Mouse (Mus musculus): ENCODE measurements around the gene Pnlip. TPM values are rescaled to one million over a fixed set of nuclear protein-coding genes. Genes with fewer than 3 reads are reported as not detected.

Gene Pnlip
- total RNA-seq (2021) = 1 to 10 TPM in 1 of 2 experiments, under 1 TPM in 1; 0.98 to 1.4 TPM

DNA sequence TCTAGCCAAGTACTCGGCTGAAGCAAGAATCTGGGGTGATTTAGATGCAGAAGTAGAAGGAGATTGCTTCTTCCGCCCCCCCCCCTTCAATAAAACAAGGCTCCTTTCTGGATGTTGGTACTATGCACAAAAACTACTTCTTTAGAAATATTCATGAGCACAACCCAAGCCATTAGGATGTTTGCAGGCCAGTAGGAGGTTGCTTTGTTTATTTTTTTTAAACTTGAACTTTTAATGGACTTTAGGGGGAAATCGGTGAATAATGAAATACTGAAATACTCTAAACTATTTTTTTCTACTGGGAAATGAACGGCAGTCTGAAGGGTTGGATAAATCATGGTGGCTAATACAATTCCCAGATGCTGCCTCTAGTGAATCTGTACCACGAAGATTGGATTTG, at the start of gene Pnlip:
TSS of gene Pnlip (plus strand) at position 301 of the 400 bp plus-strand sequence.
- no peak for DNase-seq (ENCODE audit: extremely low spot score in 1 of 2, low spot score in 1 of 2)

DNA sequence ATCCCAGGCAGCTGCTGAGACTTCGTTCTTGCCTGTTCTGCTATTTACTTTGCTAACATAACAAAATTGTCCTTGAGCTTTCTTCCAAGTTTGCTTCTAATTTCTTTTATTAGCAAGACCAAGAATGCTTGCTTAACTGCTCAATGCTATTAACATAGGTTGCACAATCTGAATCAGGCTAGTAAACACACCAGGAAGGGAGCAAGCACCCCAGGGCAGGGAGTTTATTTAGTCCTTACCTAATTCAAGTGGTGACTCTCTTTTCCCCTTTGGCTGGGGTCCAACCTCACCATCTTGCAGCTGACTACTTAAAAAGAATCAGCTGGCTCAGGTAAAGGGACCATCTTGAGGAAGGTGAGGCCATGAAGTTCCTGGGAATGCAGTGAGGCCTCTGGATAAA, 42.6 kb upstream of the Pnlip start:
- DNase-seq (ENCODE audit: extremely low spot score in 1 of 2, low spot score in 1 of 2) = no peak

DNA sequence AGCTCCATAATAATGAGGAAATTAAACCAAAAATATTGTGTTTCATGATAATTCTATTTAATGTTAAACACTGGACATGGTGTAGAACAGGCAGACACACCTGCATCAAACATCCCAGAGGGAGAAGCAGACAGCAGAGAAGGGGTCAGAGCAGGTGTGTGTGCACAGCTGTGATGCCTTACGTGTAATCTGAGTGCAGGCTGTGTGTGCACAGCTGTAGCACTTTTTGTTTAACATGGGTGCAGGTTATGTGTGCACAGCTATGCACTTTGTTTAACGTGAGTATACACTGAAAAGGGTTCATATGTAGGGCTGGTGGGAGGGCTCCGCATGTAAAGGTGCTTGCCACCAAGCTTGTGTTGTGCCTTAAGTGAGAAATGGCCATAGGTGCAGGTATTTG, 39.6 kb upstream of the Pnlip start:
- no peak for DNase-seq (ENCODE audit: extremely low spot score in 1 of 2, low spot score in 1 of 2)

DNA sequence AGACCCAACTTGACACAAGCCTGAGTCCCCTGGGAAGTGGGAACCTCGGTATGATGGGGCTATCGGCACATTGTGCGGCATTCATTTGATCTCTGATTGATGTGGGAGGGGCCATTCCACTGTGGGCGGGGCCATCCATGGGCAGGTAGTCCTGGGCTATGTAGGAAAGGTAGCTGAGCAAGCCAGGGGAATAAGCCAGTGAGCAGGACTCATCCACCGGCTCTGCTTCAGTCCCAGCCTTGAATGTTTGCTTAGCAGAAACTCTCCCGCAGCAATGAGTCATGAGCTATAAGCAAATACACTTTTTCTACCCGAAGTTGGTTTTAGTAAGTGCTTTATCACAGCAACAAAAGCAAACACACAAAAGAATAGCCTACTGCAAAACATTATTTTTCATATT, 35.7 kb upstream of the Pnlip start:
- no peak for DNase-seq (ENCODE audit: extremely low spot score in 1 of 2, low spot score in 1 of 2)

DNA sequence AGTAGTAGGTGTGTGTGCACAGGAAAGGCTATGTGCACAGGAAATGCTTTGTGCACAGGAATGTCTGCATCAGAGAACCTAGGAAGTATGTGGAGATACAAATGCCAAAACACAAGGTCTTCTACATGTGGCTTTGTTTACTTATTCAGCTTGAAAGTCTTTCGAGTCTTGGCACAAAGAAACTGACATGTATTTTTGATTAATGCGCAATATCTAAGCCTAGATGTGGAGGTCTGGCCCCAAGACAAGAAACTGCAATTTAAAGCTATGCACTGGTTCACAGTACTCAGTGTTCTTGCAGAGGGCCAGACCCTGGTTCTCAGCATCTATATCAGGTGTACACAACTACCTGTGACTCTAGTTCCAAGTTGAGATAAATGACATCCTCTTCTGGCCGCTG, 31.6 kb upstream of the Pnlip start:
- DNase-seq (ENCODE audit: extremely low spot score in 1 of 2, low spot score in 1 of 2) = no peak

DNA sequence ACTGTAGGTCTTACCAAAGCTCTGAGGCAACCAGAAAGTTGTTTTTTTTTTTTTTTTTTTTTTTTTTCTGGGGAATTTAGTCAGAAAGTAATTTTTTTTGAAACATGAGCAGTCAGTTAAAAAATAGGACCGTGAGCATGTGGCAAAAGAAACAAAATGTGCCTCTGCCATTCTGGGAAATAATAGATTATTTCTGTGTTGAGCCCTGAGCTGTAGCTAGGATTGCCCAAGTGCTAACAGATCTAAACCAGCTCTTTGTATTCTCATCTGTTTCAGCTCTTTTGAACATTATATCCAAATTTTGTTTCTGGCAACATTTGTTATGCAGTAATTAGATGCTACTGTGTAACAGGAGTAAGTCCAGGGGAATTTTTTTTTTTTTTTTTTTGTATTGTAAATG, 30.7 kb upstream of the Pnlip start:
- DNase-seq (ENCODE audit: extremely low spot score in 1 of 2, low spot score in 1 of 2) = no peak

DNA sequence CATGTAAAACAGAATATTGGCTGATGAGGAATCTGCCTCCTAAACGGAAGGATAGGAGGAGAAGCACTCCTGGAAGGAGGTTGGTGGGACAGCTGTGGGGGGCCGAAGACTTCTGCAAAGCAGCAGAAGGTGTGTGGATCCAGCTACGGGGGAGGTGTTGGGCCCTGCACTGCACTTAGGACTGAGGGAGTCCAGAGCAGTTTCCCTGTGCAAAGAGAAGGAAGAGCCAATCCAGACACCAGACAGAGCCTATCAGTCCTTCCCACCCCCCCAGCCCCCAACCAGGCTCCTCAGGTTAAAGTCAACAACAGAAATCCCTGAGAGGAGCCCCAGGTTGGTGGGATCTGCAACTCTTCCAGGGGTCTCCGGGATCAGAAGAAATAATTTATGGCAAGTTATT, 27.5 kb upstream of the Pnlip start:
- DNase-seq (ENCODE audit: extremely low spot score in 1 of 2, low spot score in 1 of 2) = no peak

DNA sequence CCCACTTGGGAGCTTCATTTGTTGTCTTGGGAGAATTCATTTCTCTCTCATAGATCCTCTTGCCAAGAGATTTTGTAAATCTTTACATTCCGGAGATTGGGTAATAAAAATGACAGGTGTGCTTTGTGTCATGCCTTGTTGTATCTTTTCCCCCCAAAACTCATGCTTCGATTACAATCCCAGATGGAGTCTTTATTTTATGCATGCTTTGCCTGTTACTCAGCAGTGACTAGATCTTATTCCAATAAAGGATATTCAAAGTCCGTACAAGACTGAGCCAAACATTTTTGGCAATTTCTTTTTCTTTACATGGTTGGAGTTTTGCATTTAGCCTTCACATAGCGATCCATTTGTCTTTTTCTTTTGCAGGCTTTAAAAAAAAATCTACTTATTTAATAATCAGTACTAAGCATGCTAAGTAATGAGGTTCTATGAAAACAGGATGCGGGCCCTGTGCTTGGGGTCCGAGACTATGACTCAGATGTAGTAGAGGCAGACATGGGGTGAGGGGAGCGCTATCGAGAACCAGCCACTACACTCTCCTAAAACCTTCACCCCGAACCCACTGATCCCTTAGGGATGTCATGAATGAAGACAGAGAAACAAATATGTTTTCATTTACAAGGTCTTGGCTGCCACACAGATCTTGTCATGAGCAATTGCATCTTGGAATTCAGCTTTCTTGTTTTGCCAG, 26.9 kb upstream of the Pnlip start:
- DNase-seq (ENCODE audit: extremely low spot score in 1 of 2, low spot score in 1 of 2) = no peak

DNA sequence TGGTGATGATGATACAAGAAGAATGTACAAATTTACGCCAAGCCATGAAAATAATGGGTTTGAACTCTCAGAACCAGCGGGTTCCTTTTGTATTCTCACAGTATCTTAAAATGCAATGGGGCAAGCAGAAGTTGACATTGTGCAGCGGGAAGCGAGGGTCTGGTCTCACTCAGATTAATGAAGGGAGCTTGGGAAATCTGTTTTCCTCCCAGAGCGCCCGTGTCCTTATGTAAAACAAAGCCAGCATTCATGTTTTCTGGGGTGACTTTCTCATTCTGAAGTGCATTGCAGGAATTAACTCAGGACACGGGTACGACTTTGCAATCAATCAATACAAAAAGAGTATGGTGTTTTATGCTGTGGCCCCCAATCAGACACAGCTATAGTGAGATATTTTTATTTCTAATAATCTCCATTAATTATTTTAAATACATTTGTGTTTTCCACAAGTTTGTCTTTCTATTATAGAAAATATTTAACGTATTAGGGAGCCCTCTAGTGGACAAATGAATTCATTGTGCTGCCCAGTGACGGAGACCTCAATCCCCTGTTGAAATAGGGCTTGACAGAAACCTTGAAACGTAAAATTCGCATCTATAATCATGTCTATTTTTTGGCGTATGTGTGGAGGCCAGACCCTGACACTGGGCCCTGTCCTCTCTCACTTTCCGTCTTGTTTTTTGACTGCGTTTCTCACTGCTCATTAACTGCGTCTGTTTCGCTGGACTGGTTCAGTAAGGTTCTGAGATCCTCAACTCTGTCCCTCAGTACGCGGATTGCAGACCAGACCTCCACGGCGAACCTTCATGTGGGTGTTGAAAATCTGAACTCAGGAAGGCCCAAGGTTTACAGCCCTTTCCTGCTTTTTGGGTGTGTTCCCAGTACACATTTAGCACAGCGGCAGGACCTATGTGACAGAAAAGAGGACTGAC, 24.6 kb upstream of the Pnlip start:
- DNase-seq (ENCODE audit: extremely low spot score in 1 of 2, low spot score in 1 of 2) = no peak

DNA sequence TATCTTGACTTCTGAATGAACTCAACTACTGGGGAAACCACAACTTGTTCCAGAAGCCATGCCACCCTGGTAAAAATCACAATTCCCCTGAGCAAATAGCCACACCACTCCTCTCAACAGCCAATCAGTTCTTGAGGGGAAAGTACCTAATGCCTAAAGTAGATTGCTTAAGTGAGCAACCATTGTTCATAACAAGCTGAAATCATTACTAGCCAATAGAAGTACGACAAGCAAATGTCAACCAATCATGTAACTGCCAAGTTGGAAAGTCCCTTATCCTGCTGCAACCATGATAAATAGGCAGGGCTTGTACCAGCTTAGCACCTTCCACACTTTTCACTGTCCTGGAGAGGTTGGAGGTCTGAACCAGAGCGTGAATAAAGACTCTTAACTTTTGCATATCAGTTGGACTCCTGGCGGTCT, 22.9 kb upstream of the Pnlip start:
- no peak for DNase-seq (ENCODE audit: extremely low spot score in 1 of 2, low spot score in 1 of 2)

DNA sequence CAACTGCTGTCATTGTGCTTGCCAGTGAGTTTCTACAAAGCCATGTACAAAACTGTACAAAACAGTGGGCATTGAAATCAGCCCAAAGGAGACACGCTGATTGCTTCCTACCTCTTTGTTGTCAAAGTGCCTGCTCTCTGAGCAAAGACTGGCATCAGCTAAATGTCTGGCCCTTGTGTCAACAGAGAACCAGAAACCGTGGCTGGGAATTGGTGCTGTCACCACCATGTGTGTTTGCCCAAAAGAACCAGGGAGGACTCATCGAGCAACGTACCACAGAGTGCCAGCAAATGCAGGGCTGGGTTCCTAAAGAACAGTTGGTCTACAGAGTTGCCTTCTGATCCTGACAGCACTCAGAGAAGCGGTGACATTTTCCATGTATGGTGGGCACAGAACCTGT, 2.3 kb upstream of the Pnlip start:
- DNase-seq (ENCODE audit: extremely low spot score in 1 of 2, low spot score in 1 of 2) = no peak

DNA sequence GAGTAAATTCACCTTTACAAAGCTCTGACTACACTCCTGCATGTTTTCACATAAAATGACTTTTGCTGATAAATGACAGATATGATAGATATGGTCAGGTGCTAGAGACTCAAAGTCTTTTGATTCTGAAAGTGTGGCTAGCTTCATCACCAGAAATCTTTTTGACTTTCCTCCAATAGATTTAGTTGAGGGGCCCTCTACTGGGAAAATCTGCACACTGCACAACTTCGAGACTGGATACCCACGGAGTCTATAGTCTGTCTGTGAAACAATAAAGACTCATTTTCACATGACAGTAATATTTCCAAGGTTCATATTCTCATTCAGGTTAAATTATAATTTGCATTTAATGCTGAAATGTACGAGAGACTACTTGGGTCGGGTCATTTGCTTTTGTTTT, 9.8 kb downstream of the Pnlip start:
- DNase-seq (ENCODE audit: extremely low spot score in 1 of 2, low spot score in 1 of 2) = peak in 1 of 2 experiments; percentile 50

DNA sequence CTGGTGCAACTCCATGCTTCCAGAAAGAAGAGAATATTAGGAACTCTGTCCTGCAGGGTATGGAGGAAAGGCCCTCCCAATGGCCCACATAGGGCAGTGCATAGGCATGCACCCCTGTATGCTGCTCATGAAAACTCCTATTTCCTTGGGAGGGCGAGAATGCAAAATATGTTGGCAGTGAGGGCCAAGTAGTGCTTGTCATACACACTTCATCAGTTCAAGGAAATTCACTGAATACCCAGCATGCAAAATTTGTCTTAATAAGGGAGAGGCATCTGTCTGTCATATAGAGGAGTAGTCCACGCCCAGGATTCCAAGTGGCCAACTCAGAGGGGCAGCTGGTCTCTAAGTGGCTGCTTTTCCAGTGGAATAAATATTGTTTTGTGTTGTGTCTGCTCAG, 11.0 kb downstream of the Pnlip start:
- DNase-seq (ENCODE audit: extremely low spot score in 1 of 2, low spot score in 1 of 2) = no peak

DNA sequence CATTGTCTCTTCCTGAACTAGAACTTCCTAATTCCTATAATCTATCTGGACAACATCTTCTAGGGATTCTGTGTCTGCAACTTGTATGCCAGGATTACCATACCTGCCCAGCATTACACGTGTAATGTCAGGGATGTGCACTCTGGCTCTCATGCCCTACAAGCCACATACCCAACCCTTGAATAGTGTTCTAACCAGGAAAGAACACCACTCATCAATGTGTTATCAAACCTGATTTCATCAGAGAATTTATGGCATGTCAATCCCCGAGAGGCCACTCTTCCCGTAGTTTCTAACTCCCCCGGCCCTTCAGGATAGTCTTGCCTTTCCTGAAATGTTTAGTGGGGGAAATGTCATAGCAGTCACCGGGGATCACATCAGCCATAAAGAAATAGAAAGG, 12.6 kb downstream of the Pnlip start:
- no peak for DNase-seq (ENCODE audit: extremely low spot score in 1 of 2, low spot score in 1 of 2)

DNA sequence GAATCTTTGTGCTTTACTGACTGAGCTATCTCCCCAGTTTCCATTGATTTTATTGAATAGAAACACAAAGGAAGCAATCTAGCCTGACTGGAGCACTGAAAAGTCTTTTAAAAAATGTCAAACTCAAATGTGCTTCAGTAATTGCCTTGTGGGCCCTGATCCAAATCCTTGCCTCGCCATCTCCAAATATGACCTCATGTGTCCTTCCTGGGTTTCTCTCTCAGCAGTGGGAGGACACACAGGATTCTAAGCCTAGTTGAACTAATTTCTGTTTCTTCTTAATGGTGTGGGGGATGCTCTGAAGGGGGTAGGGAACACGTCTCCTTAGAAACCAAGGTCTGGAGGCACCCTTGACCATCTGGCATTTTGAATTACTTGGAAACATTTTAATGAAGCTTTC, 22.3 kb downstream of the Pnlip start:
- no peak for DNase-seq (ENCODE audit: extremely low spot score in 1 of 2, low spot score in 1 of 2)

DNA sequence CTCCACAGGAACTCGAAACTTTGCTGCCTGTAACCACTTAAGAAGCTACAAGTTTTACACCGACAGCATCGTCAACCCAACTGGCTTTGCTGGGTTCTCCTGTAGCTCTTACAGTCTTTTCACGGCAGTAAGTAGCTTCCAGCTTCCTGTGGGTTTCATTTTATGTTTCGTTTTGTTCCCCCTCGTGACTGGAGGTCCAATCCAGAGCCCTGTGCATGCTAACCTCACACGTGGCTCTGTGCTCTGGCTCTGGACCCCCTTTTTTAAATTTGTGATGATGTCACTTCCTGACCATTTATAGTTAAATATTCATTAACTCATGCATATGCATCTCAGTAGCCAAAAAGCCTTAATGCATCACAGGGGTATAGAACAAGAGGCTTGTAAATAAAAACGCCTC, 24.8 kb downstream of the Pnlip start:
- no peak for DNase-seq (ENCODE audit: extremely low spot score in 1 of 2, low spot score in 1 of 2)

DNA sequence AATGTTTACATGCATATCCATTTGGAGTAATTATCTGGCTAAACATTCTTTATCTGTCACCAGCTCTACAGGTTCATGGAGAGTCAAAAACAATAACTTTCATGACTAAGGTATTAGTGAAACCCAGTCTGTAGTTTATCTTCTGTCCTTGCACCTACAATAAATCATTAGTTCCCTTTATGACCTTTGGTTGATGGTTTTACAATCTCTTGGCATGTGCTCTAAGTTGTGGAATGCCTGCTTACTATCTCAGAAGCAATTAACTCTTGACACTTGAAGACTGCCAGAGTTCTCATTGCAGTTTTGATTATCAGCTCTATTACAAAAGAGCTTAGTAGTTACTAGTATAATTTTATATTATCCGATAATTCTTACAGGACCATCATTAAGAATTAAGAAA, 36.6 kb downstream of the Pnlip start:
- no peak for DNase-seq (ENCODE audit: extremely low spot score in 1 of 2, low spot score in 1 of 2)

DNA sequence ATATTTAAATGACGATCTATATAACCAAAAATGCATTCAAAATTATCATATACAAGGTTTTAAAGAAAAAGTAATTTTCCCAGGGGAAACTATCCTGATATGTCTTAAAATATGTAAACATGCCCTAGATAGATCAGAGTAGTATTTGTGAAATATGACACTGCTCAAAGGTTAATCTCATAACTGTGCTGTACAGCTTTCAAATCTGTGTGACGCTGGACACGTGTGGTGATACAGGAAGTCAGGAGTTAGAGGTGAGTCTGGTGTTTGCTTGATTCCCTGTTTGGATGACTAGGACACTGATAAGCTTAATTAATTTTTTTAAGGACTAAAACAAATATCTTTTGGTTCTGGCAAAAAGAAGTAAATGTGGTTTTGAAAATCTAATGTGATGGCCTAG, 43.0 kb downstream of the Pnlip start:
- no peak for DNase-seq (ENCODE audit: extremely low spot score in 1 of 2, low spot score in 1 of 2)

DNA sequence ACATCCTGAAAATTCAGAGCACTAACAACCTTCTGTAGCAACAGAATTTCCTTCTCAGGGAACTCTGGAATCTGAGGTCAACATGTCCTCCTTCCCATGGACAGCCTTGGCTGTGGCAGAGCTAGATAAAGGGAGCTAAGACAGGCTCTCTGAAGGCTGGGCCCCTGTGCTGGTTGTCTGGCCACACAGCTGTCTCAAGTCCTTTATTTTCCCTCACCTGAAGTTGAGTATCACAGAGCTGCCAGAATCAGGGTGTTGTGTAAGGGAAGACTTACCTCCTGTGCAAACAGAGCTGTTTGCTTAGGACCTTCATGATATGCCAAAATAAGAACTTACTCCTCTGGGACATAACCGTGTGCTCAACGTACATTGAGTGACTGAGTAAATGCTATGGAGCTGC, 43.9 kb downstream of the Pnlip start:
- DNase-seq (ENCODE audit: extremely low spot score in 1 of 2, low spot score in 1 of 2) = no peak

DNA sequence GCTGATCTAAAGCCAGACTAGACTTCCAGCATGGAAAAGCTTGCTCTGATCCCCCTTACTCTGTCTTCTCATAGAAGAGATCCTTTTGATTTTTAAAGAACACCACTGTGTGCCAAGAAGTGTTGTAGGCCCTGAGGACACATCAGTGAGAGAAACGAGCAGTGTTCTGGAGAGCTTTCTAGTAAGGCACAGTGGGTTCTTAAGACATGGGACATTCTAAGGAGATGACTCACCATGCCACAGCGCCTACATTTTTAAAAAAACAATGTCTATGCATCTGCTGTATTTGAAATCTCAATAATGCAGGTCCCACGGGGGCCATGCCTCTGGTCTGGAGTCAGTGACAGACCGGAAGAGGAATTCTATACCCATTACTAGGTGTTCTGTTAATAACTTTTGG, 52.3 kb downstream of the Pnlip start:
- no peak for DNase-seq (ENCODE audit: extremely low spot score in 1 of 2, low spot score in 1 of 2)

DNA sequence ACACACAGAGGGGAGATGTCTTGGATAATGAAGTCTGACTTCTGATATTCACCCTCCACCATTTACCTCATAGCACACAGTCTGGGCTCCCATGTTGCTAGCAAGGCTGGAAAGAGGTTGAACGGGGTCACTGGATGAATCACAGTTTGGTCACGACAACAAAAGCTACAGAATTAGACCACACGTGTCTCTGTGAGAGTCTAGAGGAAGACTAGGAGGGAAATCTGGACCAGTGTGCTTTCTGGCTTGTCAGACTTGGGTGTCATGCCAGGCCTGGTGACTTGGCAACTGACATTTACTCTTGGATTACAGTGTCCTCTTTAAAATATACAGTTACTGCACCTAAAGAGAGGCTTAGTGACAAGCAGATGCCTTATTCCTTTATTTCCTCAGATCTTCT, 56.3 kb downstream of the Pnlip start:
- DNase-seq (ENCODE audit: extremely low spot score in 1 of 2, low spot score in 1 of 2) = no peak

DNA sequence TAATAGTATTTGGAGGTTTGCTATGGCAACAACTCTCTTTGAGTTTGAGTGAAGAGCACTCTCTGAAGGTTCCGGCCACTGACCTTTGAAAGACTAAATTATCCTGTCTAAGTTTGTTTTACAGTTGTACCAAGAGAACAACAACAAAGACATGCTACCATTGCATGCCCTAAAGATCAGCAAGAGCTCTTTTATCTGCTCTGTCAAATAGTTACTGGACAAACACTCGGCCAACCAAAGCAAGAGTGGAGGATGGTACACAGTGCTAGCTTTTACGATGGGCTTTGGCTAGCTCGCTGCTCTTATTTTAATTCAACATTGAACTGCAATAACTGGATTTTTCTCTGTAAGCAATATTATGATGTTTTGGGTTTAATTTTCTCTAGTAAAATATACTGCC, 65.6 kb downstream of the Pnlip start:
- no peak for DNase-seq (ENCODE audit: extremely low spot score in 1 of 2, low spot score in 1 of 2)

All from layer of hippocampus, postnatal 25 days (tissue).